Mouse (Mus musculus): ENCODE measurements around the gene Arl5a. TPM values are rescaled to one million over a fixed set of nuclear protein-coding genes. Genes with fewer than 3 reads are reported as not detected.

Gene Arl5a
- 10 to 100 TPM; 35.9 to 39.8 (median 38.1) TPM for total RNA-seq (2022)

DNA sequence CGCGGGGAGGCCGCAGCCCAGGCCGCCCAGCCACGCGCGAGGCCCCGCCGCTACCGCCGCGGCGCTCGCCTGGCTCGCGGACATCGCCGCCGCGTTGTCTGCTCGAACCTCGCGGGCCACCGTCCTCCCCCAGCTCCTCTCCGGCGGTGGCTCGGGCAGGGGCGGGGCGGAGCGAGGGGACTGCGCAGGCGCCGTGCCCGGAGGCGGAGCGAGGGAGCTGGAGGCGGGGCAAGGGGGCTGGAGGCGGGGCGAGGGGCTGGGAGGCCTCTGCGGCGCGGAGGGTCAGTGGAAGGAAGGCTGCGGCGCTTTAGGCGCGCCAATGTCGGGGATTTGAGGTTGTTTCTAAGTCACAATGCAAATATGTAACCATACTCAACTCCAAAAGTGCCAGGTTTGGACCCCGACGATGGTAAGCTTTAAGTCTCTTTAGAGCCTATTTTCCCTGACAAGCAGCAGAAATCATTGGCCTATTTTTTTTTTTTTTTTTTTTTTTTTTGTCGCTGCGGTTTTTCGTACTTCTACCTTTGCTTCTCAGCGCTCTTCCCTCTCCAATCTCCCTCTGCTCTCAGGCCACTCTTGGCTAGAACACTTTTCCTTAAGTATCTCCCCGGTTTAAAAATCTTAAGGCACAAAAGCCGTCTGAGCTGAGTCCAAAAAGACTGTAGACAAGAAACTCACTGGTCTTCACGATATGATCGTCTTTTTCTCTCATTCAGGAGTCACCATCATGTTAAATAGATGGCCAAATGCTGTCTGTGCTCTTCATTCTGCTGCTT lies at the start of gene Arl5a:
Arl5a (minus strand) TSS at position 155 of the 776 bp plus-strand sequence.
- DNase-seq (ENCODE audit: low spot score in 2 of 2) = peak; percentile 85 to 86

GRCm38 (mm10) chr2:52471545-52472291 lies 47.0 kb upstream of the Arl5a start:
- DNase-seq (ENCODE audit: low spot score in 2 of 2) = no peak

DNA sequence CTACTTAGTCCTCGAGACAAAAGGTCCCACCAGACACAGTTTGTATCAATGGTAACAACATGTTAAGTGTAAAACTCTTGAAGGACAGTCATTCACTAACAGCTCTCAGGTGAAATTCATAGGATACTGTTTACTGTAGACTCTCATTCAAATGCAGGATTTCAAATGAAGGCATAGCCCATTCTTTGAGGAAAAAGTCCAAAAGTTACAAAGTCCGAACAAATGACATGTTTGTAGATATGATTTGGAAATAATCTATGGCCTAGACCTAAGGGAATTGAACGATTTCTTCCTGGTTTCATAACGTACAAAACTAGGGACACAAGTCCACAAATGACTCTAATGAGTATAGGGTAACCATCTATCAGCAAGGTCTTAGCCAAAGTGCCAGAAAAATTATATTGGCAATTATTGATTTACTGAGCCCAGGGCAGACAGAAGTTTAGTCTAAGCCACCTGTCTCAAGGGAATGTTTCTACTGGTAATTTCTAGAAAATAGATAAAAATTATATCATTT lies 45.4 kb upstream of the Arl5a start:
- DNase-seq (ENCODE audit: low spot score in 2 of 2) = no peak

DNA sequence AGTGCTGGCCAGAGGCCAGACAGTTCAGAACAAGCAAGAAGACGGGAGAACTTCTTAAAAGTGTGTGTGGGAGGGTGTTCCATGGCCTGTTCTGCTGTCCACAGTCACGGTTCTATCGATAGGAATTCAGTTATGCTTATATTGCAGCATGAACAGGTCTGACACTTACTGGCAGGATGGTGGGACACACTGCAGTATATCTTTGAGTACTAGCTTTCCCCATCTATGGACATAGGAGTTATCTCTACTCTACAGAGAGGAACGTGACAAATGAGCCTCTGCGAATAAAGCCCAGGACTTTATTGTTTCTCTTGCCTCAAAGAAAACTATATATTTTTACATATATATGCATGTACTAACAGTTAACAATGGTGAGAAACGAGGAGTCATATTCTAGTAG lies 42.9 kb upstream of the Arl5a start:
- DNase-seq (ENCODE audit: low spot score in 2 of 2) = no peak

DNA sequence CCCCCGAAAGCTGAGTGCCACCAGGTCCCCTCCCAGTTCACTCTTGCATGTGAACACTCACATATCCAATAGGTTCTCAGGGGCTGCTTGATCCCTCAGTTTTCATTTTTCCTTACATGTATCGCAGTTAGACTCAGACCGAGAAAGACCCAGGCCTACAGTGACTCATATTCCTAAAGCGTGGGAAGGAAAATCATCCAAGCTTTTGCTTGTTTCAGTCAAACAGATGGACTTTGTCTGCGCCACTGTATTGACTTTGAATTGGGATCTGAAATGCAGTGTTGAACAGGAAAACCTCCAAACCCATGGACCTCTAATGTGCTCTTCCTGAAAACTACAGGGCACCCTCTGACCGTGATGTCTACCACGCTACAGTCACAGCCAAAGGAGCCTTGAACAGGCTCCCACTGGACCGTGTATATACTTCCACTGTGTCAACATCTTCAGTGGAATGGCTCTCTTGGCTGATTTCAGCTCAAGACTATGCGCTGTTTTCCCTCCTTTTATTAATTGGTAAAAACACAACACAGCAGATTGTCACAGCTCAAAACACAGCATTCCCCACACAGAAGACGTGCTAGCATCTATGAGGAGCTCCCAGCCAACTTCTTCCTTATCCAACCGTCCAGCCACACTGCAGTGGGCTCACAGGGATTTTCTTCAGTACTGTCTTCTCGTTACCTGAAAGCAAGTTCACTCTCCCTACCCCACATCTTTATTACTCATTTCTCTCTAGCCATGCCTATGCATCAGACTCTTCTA lies 36.7 kb upstream of the Arl5a start:
- no peak for DNase-seq (ENCODE audit: low spot score in 2 of 2)

- DNase-seq (ENCODE audit: low spot score in 2 of 2) = no peak
Observed at GRCm38 (mm10) chr2:52455606-52456479, 31.1 kb upstream of the Arl5a start.

DNA sequence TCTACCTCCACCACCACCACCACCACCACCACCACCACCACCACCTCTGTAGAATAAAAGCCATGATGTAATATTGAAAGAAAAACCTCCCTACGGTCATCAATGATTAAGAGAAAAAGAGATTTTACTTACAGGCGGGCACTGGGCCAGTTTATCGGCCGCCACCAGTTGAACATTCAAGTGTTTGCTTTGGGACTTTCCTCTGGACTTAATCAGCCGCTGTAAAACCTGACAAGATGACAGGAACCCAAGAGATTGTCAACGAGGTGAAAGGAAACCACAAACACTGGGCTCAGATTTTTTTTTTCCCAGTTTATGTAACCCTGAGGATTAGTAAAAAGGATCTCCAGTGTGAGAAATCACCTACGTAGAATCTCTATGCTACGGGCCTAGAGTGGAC lies 25.1 kb upstream of the Arl5a start:
- no peak for DNase-seq (ENCODE audit: low spot score in 2 of 2)

DNA sequence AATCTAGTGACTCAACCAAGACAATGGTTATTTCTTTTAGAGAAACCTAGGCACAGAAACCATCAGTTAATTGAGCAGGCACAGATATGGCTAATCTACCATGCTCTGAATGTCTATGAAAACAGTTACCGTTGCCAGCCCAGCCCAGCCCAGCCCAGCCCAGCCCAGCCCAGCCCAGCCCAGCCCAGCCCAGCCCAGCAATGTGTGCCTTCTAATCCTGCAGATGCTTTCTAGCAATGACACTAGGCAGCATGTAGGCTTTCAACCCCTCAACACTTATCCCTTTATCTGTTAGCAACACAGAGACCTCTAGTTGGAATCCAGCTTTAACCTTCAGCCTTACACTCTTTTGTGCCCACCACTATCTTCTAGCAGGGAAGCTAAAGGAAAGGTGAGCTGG lies 24.2 kb upstream of the Arl5a start:
- DNase-seq (ENCODE audit: low spot score in 2 of 2) = no peak

DNA sequence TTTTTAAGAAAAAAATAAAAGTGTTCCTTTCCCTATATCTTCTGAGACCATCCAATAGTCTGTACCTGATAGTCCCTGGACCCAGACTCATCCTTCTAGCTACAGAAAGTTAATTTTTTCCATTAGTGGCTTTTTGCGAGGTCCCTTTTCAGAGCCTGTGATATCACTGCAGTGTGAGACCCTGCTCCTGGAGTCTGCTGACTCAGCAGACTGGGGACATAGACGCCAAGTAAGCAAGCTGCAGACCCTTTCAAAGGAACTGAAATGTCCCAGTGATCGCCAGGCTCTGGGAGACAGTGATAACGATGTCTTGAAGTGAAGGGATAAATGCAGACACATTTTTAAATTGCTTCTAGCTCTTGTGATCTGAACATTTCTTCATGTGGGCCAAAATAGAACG lies 21.9 kb upstream of the Arl5a start:
- no peak for DNase-seq (ENCODE audit: low spot score in 2 of 2)

DNA sequence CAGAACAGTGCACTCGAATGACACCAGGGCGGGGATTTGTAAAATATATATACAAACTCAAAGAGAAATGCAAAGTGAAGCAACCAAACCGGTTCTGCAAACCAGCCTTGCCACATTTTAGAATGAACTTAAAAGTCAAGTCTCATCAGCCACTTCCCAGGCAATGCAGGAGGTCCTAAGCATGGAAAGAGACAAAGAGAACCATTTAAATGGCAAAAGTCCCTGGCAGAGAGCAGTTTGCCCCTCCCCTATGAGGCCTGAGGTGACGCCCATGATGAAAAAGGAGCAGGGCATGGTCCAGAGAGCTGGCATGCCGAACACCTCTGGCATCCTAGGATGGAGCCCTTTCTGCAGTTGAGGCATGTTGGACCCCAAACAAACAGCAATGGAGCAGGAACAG lies 17.4 kb upstream of the Arl5a start:
- DNase-seq (ENCODE audit: low spot score in 2 of 2) = no peak

DNA sequence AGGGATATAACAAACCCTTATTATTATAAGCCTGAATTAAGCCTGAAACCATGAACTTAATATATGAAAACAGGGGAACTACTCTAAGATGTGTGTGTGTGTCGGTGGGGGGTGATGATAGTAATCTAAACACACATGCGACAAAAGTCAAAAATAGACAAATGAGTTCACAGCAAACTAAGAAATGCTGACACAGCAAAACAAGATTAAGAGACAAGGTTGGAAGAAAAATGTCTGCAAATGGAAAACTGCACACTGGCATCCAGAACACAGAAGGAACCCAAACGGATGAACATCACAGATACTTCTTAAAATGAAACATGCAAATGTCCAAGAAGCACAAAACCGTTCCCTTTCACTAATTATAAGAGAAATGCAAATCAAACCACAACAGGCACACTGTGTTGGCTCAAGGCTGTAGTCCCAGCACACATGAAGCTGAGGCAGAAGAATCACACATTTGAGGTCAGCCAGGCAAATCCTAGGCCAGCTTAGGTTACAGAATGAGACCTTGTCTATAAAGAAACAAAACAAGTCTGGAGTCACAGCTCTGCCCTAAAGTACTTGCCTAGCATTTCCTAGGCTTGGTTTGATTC lies 15.8 kb upstream of the Arl5a start:
- DNase-seq (ENCODE audit: low spot score in 2 of 2) = no peak

GRCm38 (mm10) chr2:52438437-52438836 lies 13.7 kb upstream of the Arl5a start:
- no peak for DNase-seq (ENCODE audit: low spot score in 2 of 2)

GRCm38 (mm10) chr2:52438013-52438412 lies 13.3 kb upstream of the Arl5a start:
- no peak for DNase-seq (ENCODE audit: low spot score in 2 of 2)

DNA sequence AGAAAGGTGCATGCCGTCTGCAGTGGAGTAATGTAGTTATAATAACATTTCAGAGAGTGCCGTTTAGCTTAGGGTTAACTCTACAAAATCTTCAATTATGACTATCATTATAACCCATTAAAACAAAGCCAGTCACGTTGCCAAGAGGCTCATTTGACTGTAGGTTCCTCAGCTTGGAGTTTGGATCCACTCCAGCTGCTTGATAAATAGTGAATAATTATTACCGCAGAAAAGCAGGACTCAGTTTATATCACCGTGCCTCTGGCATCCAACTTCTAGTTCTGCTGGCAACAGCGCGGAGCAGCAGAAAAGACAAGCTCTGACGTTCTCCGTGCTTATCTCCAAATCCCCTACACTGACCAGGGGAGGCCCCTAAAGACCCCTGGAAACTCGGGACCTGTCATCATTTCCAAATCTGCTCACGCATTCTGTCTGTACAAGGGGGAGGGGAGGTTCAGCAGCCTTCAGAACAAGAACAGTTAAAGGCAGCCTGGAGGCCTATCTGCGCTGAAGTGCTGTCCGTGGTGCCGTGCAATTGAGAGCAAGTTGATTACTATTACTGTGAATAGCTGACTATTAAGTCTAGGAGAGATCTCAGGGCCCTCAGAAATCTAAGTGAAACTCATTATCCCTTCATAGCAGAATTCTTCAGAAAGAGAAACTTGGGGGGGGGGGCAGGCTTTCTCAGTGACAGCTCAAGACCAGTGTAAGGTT lies 11.4 kb upstream of the Arl5a start:
- no peak for DNase-seq (ENCODE audit: low spot score in 2 of 2)

GRCm38 (mm10) chr2:52433365-52433764 lies 8.7 kb upstream of the Arl5a start:
- DNase-seq (ENCODE audit: low spot score in 2 of 2) = peak; percentile 20 to 42

DNA sequence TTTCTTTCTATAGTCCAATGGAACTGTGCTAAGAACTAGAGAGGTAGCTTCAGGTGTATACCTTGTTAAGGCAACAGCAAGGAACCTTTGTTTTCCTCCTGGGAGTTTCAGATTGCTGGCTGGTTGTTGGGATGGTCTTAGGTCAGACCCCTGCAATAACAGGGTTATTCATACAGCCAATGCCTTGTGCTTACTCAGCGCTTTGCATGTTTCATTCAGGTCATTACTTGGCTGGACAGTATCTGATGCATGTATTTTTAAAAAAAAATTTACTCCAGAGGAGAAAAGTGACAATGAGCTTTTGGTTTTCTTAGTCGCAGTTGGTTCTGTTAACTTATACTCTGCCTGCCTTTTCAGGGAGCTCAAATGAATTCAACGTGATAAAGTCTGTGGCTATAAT lies 2.7 kb upstream of the Arl5a start:
- no peak for DNase-seq (ENCODE audit: low spot score in 2 of 2)

DNA sequence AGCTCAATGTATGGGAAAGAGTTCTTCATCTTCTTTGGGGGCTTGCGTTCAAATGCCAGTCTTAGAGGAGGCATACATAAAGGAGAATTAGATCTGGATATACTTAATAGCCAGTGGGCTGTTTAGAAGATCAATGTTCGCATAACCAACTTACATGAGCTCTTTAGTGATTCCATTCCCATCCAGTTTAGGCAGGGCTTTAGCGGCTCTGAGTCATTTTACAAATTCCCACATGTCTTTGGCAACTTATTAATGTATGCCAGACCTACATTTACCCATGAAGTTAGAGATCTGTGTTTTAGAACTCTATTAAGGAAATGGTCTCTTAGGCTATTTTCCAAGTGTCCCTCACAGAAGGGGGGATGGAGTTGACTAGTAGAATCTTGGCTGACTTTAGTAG lies 1.3 kb upstream of the Arl5a start:
- DNase-seq (ENCODE audit: low spot score in 2 of 2) = no peak

GRCm38 (mm10) chr2:52425523-52425795 lies 758 bp upstream of the Arl5a start:
- DNase-seq (ENCODE audit: low spot score in 2 of 2) = no peak

- DNase-seq (ENCODE audit: low spot score in 2 of 2) = peak in 1 of 2 experiments; percentile 13
Observed at GRCm38 (mm10) chr2:52424248-52424728, 413 bp downstream of the Arl5a start.
